Mouse (Mus musculus) forebrain, embryonic 13.5 days (tissue): ENCODE results near the gene Rad51. TPM values are rescaled to one million over a fixed set of nuclear protein-coding genes. Genes with fewer than 3 reads are reported as not detected.

Source experiments
- ATAC-seq: fragments of 200-750 bp; cut with Nextera tagmentation; 2 replicates; pipeline ENCODE4 v1.8.0; 2017
- H3K27ac ChIP-seq: fragments of 300-500 bp; sonication (generic); 2 replicates; pipeline ENCODE4 v1.5.1; 2015; ENCODE audit warnings: inconsistent platforms, mild to moderate bottlenecking, moderate library complexity
- H3K27me3 ChIP-seq: fragments of 300-500 bp; sonication (generic); 2 replicates; pipeline ENCODE4 v1.6.1; 2015; ENCODE audit warnings: mild to moderate bottlenecking, inconsistent platforms
- H3K36me3 ChIP-seq: fragments of 300-500 bp; sonication (generic); 2 replicates; pipeline ENCODE4 v1.6.1; 2015; ENCODE audit warnings: mild to moderate bottlenecking, inconsistent platforms; ENCODE audit not compliant: poor library complexity, severe bottlenecking
- H3K4me1 ChIP-seq: fragments of 300-500 bp; sonication (generic); 2 replicates; pipeline ENCODE4 v1.6.1; 2015; ENCODE audit warnings: inconsistent platforms
- H3K4me2 ChIP-seq: fragments of 300-500 bp; sonication (generic); 2 replicates; pipeline ENCODE4 v1.6.1; 2015; ENCODE audit warnings: inconsistent platforms, mild to moderate bottlenecking, moderate library complexity
- H3K4me3 ChIP-seq: fragments of 300-500 bp; sonication (generic); 2 replicates; pipeline ENCODE4 v1.5.1; 2015; ENCODE audit warnings: mild to moderate bottlenecking, inconsistent platforms
- H3K9ac ChIP-seq: fragments of 300-500 bp; sonication (generic); 2 replicates; pipeline ENCODE4 v1.6.1; 2015; ENCODE audit warnings: mild to moderate bottlenecking, inconsistent platforms
- H3K9me3 ChIP-seq: fragments of 300-500 bp; sonication (generic); replicated peaks from 2 replicates; pipeline ENCODE4 v1.6.1; 2016; ENCODE audit warnings: inconsistent platforms
- WGBS: fragments of 180-500 bp; shearing (Covaris S2); methylation state at CpG from one replicate; pipeline ENCODE4 v1.1.7; 2015; 5-methylcytosine and 5-hydroxymethylcytosine counted together
- polyA plus RNA-seq: library from polyadenylated mRNA; unstranded; fragments of >200 nt; fragmentation: Nextera tagmentation; extraction: Ambion mirVana; gene quantifications from 2 replicates; pipeline ENCODE4 v1.2.1, GENCODE M21; 2015

Rad51 gene
- polyA plus RNA-seq, 1 experiment from 2014 or later: 42.9 TPM

GRCm38 (mm10) chr2:119182914-119183313, 70.3 kb downstream of the Rad51 start:
- H3K36me3 ChIP-seq: peaks cover 70% of the 10 kb centered on the region
- WGBS: 78% methylated on average over 7 of the region's 7 CpGs
- no peak overlapping the region for H3K27ac ChIP-seq
- no peaks in the 10 kb centered on the region for H3K9me3 ChIP-seq
- H3K27me3 ChIP-seq: no peaks in the 10 kb centered on the region
- H3K4me2 ChIP-seq: no peak overlapping the region
- ATAC-seq: no peak
- no peaks in the 10 kb centered on the region for H3K4me1 ChIP-seq
- no peak overlapping the region for H3K4me3 ChIP-seq
- H3K9ac ChIP-seq: no peak overlapping the region

DNA sequence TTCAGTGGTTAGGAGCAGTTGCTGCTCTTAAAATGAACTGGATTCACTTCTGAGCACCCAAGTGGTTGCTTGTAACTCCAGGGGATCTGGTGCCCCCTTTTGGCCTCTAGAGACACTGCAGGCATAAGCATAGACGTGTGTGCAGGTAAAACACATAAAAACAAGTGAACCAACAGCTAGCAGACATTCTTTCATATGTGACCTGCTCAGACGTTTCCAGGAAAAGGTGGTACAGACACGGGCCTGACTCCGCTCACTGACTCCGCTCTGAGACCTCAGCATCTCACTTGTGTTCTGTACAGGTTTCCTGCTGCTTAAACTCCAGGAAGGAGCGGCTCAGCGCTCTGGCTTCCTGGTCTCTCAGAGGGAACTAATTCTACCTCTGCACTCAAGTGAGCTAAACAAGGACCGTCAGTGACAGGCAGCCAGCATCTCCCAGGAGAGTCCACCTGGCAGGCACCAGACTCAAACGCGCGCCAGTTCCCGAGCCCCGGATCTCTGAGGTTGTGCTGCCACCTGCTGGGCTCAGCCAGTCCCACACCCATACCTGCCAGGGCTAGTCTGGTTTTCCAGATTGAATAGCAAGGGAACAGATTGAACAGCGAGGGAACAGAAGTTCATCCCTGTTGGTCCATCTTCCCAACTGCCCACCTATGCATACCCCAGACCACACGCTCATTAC, 76.6 kb downstream of the Rad51 start:
- Histone ChIP-seq H3K9ac (no peak overlapping the region), H3K36me3 (peaks cover 19% of the 10 kb centered on the region), H3K4me1 (0 out of 2 replicates have a peak, but pooled peaks cover 3% of the 10 kb centered on the region), H3K27ac (no peak overlapping the region), H3K27me3 (no peaks in the 10 kb centered on the region), H3K4me3 (peak overlapping the region; percentile 30), H3K4me2 (peak overlapping the region; percentile 60), H3K9me3 (no peaks in the 10 kb centered on the region)
- ATAC-seq: peak; percentile 91
- WGBS: 5% methylated on average over 15 of the region's 15 CpGs

DNA sequence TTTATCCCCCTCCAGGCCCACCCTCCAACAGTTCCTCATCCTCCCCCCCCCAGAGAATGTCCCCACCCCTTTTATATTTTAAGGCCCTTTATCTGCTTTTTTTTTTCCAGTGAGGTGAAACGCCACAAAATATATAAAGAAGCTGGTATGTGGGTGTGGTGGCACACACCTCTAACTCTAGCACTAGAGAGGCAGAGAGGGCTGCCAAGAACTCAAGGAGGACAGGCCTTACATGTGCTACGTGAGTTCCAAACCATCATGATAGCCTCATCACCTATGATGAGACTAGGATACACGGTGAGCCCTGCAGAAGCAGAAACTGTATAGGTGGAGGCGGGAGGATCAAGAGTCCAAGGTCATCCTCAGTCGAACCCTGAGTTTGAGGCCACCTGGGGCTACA, 78.4 kb downstream of the Rad51 start:
- no peak for ATAC-seq
- H3K4me2 ChIP-seq: no peak overlapping the region
- WGBS: 87% methylated on average over 5 of the region's 5 CpGs

GRCm38 (mm10) chr2:119194140-119194539, 81.5 kb downstream of the Rad51 start:
- WGBS: 93% methylated on average over 5 of the region's 5 CpGs
- Histone ChIP-seq H3K4me2 (no peak overlapping the region), H3K9ac (no peak overlapping the region), H3K4me3 (no peak overlapping the region), H3K27ac (no peak overlapping the region), H3K27me3 (no peaks in the 10 kb centered on the region), H3K36me3 (no peaks in the 10 kb centered on the region), H3K9me3 (no peaks in the 10 kb centered on the region), H3K4me1 (peaks cover 4% of the 10 kb centered on the region; the same call in 1 of the 2 replicates)
- no peak for ATAC-seq

More for the DNA sequence above, 78.4 kb downstream of the Rad51 start:
- no peak overlapping the region for H3K27ac ChIP-seq
- no peak overlapping the region for H3K4me3 ChIP-seq
- H3K27me3 ChIP-seq: no peaks in the 10 kb centered on the region
- no peaks in the 10 kb centered on the region for H3K9me3 ChIP-seq
- 0 out of 2 replicates have a peak, but pooled peaks cover 3% of the 10 kb centered on the region for H3K4me1 ChIP-seq
- no peak overlapping the region for H3K9ac ChIP-seq
- peaks cover 4% of the 10 kb centered on the region; the same call in 1 of the 2 replicates for H3K36me3 ChIP-seq

DNA sequence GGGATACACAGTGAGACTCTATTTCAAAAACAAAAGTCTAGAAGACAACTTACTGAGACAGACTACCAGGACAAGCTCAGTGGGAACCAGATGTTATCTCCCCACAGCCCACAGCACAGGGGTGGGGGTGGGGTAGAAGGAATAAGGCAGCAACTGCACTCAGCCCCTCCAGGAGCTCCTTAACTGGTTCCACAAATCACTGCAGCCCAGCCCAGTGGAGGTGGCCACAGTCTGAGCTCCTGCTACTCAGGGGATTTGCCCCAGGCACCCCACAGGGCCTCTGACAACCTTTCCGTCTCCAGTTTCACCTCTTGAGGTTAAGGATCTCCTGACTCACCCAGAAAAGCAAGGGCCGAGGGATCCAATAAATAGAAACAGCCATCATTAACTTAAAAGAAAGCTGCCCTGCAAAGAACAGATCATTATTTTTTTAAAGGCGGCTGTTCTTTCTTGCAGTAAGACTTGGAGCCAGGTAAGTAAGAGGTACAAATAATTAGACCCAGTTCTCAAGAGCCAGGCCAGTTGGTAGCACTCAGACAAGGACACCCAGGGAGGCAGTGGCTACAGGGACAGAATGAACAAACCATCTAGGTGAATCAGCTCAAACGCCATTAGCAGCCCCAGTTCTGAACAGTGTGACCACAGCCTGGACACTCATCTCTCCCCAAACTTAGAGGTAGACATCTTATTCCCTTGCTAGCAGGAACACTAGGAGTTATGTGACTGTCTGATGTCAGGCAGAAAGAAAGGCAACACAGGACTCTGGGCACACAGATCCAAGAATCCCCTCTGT, 83.9 kb downstream of the Rad51 start:
- H3K36me3 ChIP-seq: no peaks in the 10 kb centered on the region
- WGBS: 20% methylated on average over 4 of the region's 4 CpGs
- ATAC-seq: no peak

More for the DNA sequence above, 83.9 kb downstream of the Rad51 start:
- Histone ChIP-seq H3K27ac (no peak overlapping the region), H3K9me3 (no peaks in the 10 kb centered on the region), H3K9ac (no peak overlapping the region), H3K4me2 (no peak overlapping the region), H3K4me1 (peaks cover 6% of the 10 kb centered on the region; the same call in 1 of the 2 replicates), H3K4me3 (no peak overlapping the region), H3K27me3 (no peaks in the 10 kb centered on the region)

Other genes starting within 250 kb of the Rad51 start
- gene Bahd1, start 212.4 kb upstream of the Rad51 start, polyA plus RNA-seq: 4.4 and 4.5 TPM in 2 replicates
- 5.9 and 6.9 TPM in 2 replicates for gene Chst14, start 186.3 kb upstream of the Rad51 start, polyA plus RNA-seq
- gene Ccdc32, start 83.4 kb upstream of the Rad51 start, polyA plus RNA-seq: 31.1 and 33.8 TPM in 2 replicates
- gene Rpusd2, start 78.0 kb upstream of the Rad51 start, polyA plus RNA-seq: 7.3 and 7.7 TPM in 2 replicates
- gene Knl1, start 65.7 kb upstream of the Rad51 start, polyA plus RNA-seq: 65.5 and 66.6 TPM in 2 replicates
- gene Rmdn3, start 44.2 kb downstream of the Rad51 start, polyA plus RNA-seq: 44.7 and 49.6 TPM in 2 replicates
- 1.7 and 2.5 TPM in 2 replicates for gene Gchfr, start 55.0 kb downstream of the Rad51 start, polyA plus RNA-seq
- 0.88 and 0.93 TPM in 2 replicates for gene Gm14137, start 61.7 kb downstream of the Rad51 start, polyA plus RNA-seq
- gene Zfyve19, start 95.8 kb downstream of the Rad51 start, polyA plus RNA-seq: 49.3 and 53.9 TPM in 2 replicates
- 25.0 and 25.2 TPM in 2 replicates for gene Dnajc17, start 96.0 kb downstream of the Rad51 start, polyA plus RNA-seq
- gene Ppp1r14d, start 117.1 kb downstream of the Rad51 start, polyA plus RNA-seq: not detected in 2 replicates
- 0.26 and 0.52 TPM in 2 replicates for gene Spint1, start 124.6 kb downstream of the Rad51 start, polyA plus RNA-seq
- gene Rhov, start 158.5 kb downstream of the Rad51 start, polyA plus RNA-seq: 6.2 and 8.0 TPM in 2 replicates
- gene Vps18, start 175.9 kb downstream of the Rad51 start, polyA plus RNA-seq: 21.2 and 23.5 TPM in 2 replicates
- gene Dll4, start 213.0 kb downstream of the Rad51 start, polyA plus RNA-seq: 3.9 and 4.0 TPM in 2 replicates
- gene Chac1, start 238.4 kb downstream of the Rad51 start, polyA plus RNA-seq: 2.3 and 3.4 TPM in 2 replicates